Mouse (Mus musculus) testis, postnatal 10 days (tissue): Measurements from ENCODE around the gene S100a2.
A peak's percentile ranks its signal among the peaks of the same experiment; 100 is the strongest.

Source experiments
- DNase-seq: peaks from one replicate; pipeline ENCODE4 v3.0.0; 2021; ENCODE audit warnings: low spot score

Gene S100a2

GRCm38 (mm10) chr3:90596810-90597209, 6.8 kb downstream of the S100a2 start:
- DNase-seq: no peak

DNA sequence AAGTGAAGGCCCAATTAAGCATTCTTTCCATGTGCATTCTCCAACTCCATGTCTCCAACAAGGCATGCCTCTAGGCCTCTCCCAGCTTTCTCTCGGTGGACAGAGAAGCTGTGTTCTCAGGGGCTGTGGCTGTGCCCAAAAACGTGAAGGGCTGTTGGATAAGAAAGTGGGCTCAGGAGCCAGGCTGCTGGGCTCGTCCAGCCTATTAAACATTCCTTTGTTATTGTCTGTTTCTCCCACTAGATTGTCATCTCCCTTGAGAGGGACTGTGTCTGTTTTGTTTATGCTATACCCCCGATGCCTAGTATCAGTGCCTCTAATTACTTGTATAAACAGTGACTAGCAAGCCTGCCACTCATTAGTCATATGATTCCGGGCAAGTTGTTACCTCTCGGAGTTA, 7.7 kb downstream of the S100a2 start:
- no peak for DNase-seq

- no peak for DNase-seq
Observed at GRCm38 (mm10) chr3:90598212-90598611, 8.2 kb downstream of the S100a2 start.

- DNase-seq: no peak
Observed at GRCm38 (mm10) chr3:90599401-90599800, 9.4 kb downstream of the S100a2 start.

DNA sequence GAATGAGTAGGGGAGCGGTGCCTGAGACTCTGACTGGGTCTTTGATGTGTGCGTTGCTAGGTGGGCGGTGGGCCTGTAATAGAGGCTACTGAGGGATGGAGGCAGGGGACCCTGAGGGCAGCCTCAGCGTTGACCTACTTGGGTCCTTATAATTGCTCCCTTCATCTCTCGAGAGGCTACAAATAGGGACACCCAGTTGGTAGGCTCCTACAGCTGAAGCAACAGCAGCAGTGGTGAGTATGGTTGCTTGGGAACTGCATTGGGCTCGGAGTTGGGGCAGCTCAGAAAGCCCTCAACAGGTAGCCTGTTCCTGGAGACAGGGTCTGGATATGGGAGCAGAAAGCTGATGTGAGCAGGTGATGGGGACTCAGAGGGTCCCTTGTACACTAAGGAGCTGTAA, 10.0 kb downstream of the S100a2 start:
- DNase-seq: no peak

DNA sequence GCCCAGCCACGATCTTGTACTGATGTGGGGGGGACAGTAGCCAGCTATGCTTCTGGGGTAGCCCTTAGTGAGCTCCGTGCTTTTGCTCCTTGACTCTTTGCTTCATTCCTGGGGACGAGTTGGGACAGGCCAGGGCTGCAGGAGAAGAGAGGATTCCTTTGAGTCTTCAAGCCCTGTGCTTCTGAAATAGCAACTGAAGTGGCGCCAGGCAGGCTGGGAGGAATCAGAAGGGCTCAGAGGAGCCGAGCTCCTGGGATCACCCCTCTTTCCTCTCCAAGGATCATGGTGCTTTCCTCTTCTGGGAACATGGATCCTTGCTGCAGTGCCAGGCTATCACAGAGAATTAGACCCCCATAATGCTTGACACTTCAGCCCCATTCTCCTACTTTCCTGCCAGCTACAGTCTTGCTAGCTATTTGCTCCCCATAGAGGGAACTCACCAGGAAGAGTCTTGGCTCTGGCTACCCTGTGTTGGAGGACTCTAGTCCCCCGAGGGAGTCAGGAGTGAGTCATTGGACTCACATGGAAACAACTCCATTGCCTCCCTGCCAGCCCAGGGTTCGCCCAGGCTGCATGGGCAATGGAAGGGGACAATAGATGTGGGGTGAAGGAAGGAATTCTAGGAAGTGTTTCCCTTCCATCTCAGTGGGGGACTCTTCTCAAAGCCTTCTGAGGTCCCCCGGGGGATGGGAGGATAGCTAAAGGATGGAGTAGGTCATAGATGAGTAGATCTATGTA, 10.6 kb downstream of the S100a2 start:
- no peak for DNase-seq

- DNase-seq: no peak
Observed at GRCm38 (mm10) chr3:90601486-90602110, 11.6 kb downstream of the S100a2 start, which contains the start of gene Gm42674. Gm42674 (plus strand) TSS chr3:90601904.

DNA sequence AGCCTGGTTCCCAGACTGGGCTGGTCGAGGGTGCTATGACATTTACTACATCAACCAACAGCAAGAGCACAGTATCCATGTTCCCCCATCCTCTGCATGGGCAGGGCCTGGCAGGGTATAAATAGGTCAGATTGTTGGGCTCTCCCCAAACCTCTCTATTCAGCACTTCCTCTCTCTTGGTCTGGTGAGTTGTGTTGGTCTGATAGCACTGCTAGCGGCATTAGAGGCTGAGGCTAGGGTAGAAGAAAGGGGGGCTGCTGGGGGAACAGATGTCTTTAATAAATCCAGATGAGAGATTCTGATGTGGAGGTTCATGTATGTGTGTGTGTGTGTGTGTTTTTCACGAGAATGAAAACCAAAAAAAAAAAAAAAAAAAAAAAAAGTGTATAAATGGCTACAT, 13.6 kb downstream of the S100a2 start, which contains the start of gene S100a4:
TSS of gene S100a4 (plus strand) at position 149 of the 400 bp plus-strand sequence.
- no peak for DNase-seq

DNA sequence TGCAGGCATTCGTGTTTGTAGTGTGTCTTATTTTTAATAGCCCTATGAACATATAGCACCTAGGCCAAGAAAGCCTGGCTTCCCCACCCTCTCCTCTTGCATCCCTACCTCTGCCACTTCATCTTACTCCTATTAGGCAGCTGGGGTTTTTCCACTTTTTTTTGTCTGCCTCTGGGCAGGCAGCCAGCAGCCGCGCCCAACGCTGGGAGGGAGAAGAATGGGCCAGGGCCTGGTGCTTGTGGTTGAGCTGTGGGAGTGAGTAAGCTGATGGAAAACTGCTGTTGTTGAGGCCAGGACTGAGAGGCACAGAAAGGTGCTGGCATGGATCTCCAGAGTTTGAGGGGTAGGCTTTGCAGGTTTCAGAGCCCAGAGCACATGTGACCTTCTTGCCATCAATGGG, 14.4 kb downstream of the S100a2 start:
- DNase-seq: peak; percentile 82

DNA sequence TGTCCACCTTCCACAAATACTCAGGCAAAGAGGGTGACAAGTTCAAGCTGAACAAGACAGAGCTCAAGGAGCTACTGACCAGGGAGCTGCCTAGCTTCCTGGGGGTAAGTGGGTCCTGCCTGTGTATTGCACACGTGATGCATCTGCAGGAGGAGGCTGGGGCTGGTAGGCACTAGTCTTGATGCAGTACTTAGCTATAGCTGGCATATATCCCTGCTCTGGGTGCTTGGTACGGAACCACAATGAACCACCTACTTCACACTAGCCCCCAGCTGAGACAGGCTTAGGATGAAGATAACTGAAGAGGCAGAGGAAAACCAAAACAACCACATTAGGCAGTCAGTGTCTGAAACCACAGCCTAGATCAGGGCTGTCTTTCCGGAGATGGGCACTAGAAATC, 15.0 kb downstream of the S100a2 start:
- no peak for DNase-seq

GRCm38 (mm10) chr3:90605736-90606135, 15.7 kb downstream of the S100a2 start:
- DNase-seq: no peak

GRCm38 (mm10) chr3:90606185-90606584, 16.1 kb downstream of the S100a2 start:
- no peak for DNase-seq

- DNase-seq: no peak
Observed at GRCm38 (mm10) chr3:90607361-90607760, 17.3 kb downstream of the S100a2 start.

GRCm38 (mm10) chr3:90608223-90608622, 18.2 kb downstream of the S100a2 start, which contains the start of gene S100a5:
S100a5 (plus strand) TSS chr3:90608523.
- no peak for DNase-seq

DNA sequence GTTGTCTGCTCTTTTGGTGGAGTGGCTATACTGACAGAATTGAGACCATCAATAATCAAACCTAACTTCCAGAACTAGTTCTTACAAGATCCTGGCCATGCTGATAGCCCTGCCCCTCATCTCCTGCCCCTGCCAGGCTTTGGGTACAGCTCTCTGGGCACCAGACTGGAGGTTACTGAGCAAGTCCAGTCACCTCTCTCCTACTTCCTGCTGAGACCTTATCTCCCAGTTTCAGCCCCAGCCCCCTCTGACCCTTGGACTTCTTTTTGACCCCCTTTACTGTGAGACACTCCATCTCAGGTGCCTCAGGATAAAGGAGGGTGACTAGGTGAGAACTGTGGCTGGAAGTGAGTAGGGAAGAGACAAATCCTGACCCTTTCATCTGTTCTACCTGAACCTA, 19.1 kb downstream of the S100a2 start:
- no peak for DNase-seq

DNA sequence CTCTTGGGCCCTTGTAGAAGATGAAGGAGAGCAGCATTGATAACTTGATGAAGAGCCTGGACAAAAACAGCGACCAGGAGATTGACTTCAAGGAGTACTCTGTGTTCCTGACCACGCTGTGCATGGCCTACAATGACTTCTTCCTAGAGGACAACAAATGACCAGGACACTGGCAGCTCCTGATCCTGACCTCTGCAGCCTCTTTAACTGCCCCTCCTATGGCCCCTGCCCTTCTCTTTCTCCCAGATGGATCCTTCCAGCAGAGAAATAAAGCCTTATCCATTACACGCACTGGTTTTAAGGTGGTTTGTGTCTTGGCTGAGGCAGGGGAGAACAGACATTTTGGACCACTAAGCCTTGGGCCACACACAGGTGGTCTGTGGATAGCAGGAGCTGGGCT, 21.4 kb downstream of the S100a2 start:
- DNase-seq: no peak

DNA sequence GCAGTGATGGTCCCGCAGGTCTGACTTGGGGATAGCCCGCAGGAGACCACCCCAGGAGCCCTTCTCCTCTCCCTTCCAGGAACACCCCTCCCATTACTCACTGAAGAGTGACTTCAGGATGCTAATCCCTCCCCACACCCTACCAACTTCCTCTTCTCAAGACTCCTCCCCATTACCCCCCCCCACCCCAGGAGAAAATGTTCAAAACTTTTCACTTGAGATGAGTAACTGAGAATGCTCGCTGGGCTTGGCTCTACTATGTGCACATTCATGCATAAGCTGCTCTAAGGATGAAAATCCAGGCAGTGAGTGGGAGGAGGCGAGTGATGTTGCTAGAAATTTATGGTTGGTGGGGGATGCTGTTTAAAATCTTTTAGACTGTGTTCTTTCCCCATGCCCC, 22.0 kb downstream of the S100a2 start:
- no peak for DNase-seq

GRCm38 (mm10) chr3:90612728-90613291, 22.8 kb downstream of the S100a2 start, which contains the start of gene S100a6:
S100a6 (plus strand) TSS chr3:90612882.
- peak; percentile 75 for DNase-seq

DNA sequence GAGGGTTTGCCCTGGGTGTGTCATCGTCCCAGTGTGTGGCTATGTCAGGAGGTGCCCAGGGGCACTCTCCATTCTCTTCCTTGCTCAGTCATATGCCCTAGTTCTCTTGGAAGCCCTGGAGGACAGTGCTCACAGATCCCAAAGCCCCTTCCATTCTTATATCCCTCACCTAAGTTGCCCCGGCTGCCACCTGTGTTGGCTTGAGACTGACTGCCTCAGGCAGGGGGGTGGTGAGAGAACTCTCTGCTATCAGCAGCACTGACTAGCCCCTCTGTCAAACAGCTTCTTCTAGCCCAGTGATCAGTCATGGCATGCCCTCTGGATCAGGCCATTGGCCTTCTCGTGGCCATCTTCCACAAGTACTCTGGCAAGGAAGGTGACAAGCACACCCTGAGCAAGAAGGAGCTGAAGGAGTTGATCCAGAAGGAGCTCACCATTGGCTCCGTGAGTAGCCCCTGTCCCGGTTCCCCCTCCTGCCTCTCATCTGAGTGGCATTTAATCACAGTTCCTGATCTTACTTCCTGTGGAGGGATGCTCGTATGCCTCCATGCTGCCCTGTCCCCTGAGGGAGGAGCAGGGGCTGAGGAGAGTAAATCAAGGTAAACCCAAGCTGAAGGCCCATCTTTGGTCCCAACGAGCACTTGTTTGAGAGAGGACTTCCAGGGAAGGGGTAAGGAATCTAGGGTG, 23.6 kb downstream of the S100a2 start:
- no peak for DNase-seq

DNA sequence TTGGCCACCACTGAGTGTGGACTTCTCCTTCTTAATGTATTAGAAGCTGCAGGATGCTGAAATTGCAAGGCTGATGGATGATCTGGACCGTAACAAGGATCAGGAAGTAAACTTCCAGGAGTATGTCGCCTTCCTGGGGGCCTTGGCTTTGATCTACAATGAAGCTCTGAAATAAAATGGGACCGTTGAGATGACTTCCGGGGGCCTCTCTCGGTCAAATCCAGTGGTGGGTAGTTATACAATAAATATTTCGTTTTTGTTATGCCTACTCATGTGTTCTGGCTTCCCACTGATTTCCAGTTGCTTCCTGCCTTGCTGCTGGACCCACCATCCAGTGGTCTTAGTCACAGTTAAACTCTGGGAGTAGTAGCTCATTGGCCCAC, 24.1 kb downstream of the S100a2 start:
- DNase-seq: no peak

GRCm38 (mm10) chr3:90614611-90615251, 24.7 kb downstream of the S100a2 start:
- no peak for DNase-seq

GRCm38 (mm10) chr3:90615415-90615814, 25.4 kb downstream of the S100a2 start:
- DNase-seq: peak; percentile 76
